Mouse (Mus musculus) G1E (cell line): ENCODE results near the gene Pou5f1. TPM values are rescaled to one million over a fixed set of nuclear protein-coding genes. Genes with fewer than 3 reads are reported as not detected.

Source experiments
- ATAC-seq: 2 replicates; pipeline ENCODE4 v1.8.0; 2016; ENCODE audit warnings: mild to moderate bottlenecking; ENCODE audit not compliant: insufficient number of reproducible peaks, poor library complexity, low FRiP score, severe bottlenecking; ENCODE audit errors: extremely low read depth
- DNase-seq: peaks from one replicate; pipeline ENCODE4 v3.0.0; 2012; ENCODE audit warnings: low spot score
- H3K27me3 ChIP-seq: 2 replicates; pipeline ENCODE4 v1.6.1; 2012; ENCODE audit warnings: mild to moderate bottlenecking, low read length, inconsistent platforms; ENCODE audit not compliant: insufficient read depth
- H3K36me3 ChIP-seq: replicated peaks from 2 replicates; pipeline ENCODE3; 2012; ENCODE audit warnings: mild to moderate bottlenecking, inconsistent platforms
- H3K4me1 ChIP-seq: 2 replicates; pipeline ENCODE4 v1.6.1; 2012; ENCODE audit warnings: low read depth, low read length, inconsistent platforms, mixed read lengths; ENCODE audit not compliant: insufficient read depth
- H3K4me3 ChIP-seq: 2 replicates; pipeline ENCODE4 v1.5.1; 2012; ENCODE audit warnings: low read depth, mild to moderate bottlenecking, inconsistent platforms, low read length, moderate library complexity, mixed read lengths
- H3K9me3 ChIP-seq: replicated peaks from 2 replicates; pipeline ENCODE4 v1.6.1; 2012; ENCODE audit warnings: inconsistent platforms
- CTCF ChIP-seq: IDR thresholded peaks from 2 replicates; pipeline ENCODE4 v1.5.1; 2012; ENCODE audit warnings: low read depth, low read length, inconsistent platforms, mixed read lengths
- GATA1 ChIP-seq: IDR thresholded peaks from 2 replicates; pipeline ENCODE4 v1.6.1; 2012; ENCODE audit warnings: borderline replicate concordance, low read length, inconsistent platforms, mixed read lengths
- GATA2 ChIP-seq: IDR thresholded peaks from 2 replicates; pipeline ENCODE4 v1.6.1; 2012; ENCODE audit warnings: low read depth, low read length, inconsistent platforms, borderline replicate concordance
- POLR2AphosphoS5 ChIP-seq: IDR thresholded peaks from 2 replicates; pipeline ENCODE4 v1.6.1; 2012; ENCODE audit warnings: low read depth, low read length, inconsistent platforms; ENCODE audit not compliant: insufficient replicate concordance
- TAL1 ChIP-seq: conservative IDR thresholded peaks from 2 replicates; pipeline ENCODE4 v1.6.1; 2012; ENCODE audit warnings: low read depth, low read length, inconsistent platforms, mixed read lengths
- polyA plus RNA-seq: library from polyadenylated mRNA; stranded (reverse); fragments of >175 nt; gene quantifications from 2 replicates; pipeline ENCODE4 v1.2.3, GENCODE M21; 2012
- total RNA-seq, 2 experiments: library from RNA; stranded (forward) in 1 of 2; stranded (reverse) in 1 of 2; fragments of 200-1000 nt in 1 of 2; fragments of >200 nt in 1 of 2; fragmentation: Nextera tagmentation in 1 of 2; gene quantifications; 2 replicates each; pipeline ENCODE4 v1.2.3; 2014 to 2017

Pou5f1 gene
- total and polyA plus RNA-seq, 3 experiments, result 0.11 TPM; not detected in 2

GRCm38 (mm10) chr17:35485702-35486101, 20.1 kb upstream of the Pou5f1 start:
- ATAC-seq (no peak), DNase-seq (no peak)
- TF ChIP-seq GATA1 (no peak), TAL1 (no peak), CTCF (no peak), GATA2 (no peak), POLR2AphosphoS5 (no peak)
- H3K4me3 ChIP-seq, result no peak overlapping the region
- no peaks in the 10 kb centered on the region for H3K9me3 ChIP-seq
- H3K27me3 ChIP-seq, result peaks cover 5% of the 10 kb centered on the region; the same call in 1 of the 2 replicates
- no peaks in the 10 kb centered on the region for H3K4me1 ChIP-seq
- no peaks in the 10 kb centered on the region for H3K36me3 ChIP-seq

- Histone ChIP-seq H3K36me3 (no peaks in the 10 kb centered on the region), H3K9me3 (no peaks in the 10 kb centered on the region), H3K27me3 (peaks cover 5% of the 10 kb centered on the region; the same call in 1 of the 2 replicates), H3K4me3 (no peak overlapping the region), H3K4me1 (no peaks in the 10 kb centered on the region)
- ATAC-seq, result no peak
- TF ChIP-seq TAL1 (no peak), GATA1 (no peak), POLR2AphosphoS5 (no peak), GATA2 (no peak), CTCF (no peak)
- DNase-seq, result no peak
Observed at GRCm38 (mm10) chr17:35486726-35487125, 19.1 kb upstream of the Pou5f1 start.

- ATAC-seq, result no peak
- Histone ChIP-seq H3K4me3 (no peak overlapping the region), H3K4me1 (no peaks in the 10 kb centered on the region), H3K27me3 (peaks cover 5% of the 10 kb centered on the region; the same call in 1 of the 2 replicates), H3K9me3 (no peaks in the 10 kb centered on the region), H3K36me3 (no peaks in the 10 kb centered on the region)
- DNase-seq, result no peak
- TF ChIP-seq GATA2 (no peak), TAL1 (no peak), POLR2AphosphoS5 (no peak), GATA1 (no peak), CTCF (no peak)
Observed at GRCm38 (mm10) chr17:35488041-35488440, 17.8 kb upstream of the Pou5f1 start.

GRCm38 (mm10) chr17:35490320-35490719, 15.5 kb upstream of the Pou5f1 start:
- no peaks in the 10 kb centered on the region for H3K9me3 ChIP-seq
- H3K4me1 ChIP-seq, result no peaks in the 10 kb centered on the region
- peaks cover 5% of the 10 kb centered on the region; the same call in 1 of the 2 replicates for H3K27me3 ChIP-seq
- TF ChIP-seq GATA1 (no peak), TAL1 (no peak), POLR2AphosphoS5 (no peak), GATA2 (no peak), CTCF (no peak)
- DNase-seq (no peak), ATAC-seq (no peak)
- H3K4me3 ChIP-seq, result no peak overlapping the region
- H3K36me3 ChIP-seq, result no peaks in the 10 kb centered on the region

GRCm38 (mm10) chr17:35497124-35497523, 8.7 kb upstream of the Pou5f1 start:
- H3K27me3 ChIP-seq, result 0 out of 2 replicates have a peak, but pooled peaks cover 2% of the 10 kb centered on the region
- no peak for TF ChIP-seq GATA2
- TF ChIP-seq POLR2AphosphoS5, result no peak
- TF ChIP-seq GATA1, result no peak
- no peak for TF ChIP-seq TAL1
- no peak for TF ChIP-seq CTCF

GRCm38 (mm10) chr17:35502226-35502625, 3.6 kb upstream of the Pou5f1 start:
- Histone ChIP-seq H3K4me3 (no peak overlapping the region), H3K36me3 (no peaks in the 10 kb centered on the region), H3K9me3 (no peaks in the 10 kb centered on the region), H3K4me1 (no peaks in the 10 kb centered on the region; the same call in 1 of the 2 replicates), H3K27me3 (peaks cover 43% of the 10 kb centered on the region)
- no peak for ATAC-seq
- DNase-seq, result no peak
- TF ChIP-seq TAL1 (no peak), GATA2 (no peak), CTCF (no peak)

More at GRCm38 (mm10) chr17:35497124-35497523, 8.7 kb upstream of the Pou5f1 start:
- H3K4me3 ChIP-seq, result no peak overlapping the region
- DNase-seq, result no peak
- H3K36me3 ChIP-seq, result no peaks in the 10 kb centered on the region
- H3K4me1 ChIP-seq, result no peaks in the 10 kb centered on the region
- no peak for ATAC-seq
- no peaks in the 10 kb centered on the region for H3K9me3 ChIP-seq

- Histone ChIP-seq H3K4me1 (no peaks in the 10 kb centered on the region; the same call in 1 of the 2 replicates), H3K9me3 (no peaks in the 10 kb centered on the region), H3K27me3 (peaks cover 46% of the 10 kb centered on the region), H3K4me3 (no peak overlapping the region), H3K36me3 (no peaks in the 10 kb centered on the region)
- ATAC-seq (no peak), DNase-seq (no peak)
- TF ChIP-seq GATA2, result no peak
- no peak for TF ChIP-seq TAL1
- no peak for TF ChIP-seq POLR2AphosphoS5
- no peak for TF ChIP-seq GATA1
- TF ChIP-seq CTCF, result no peak
Observed at GRCm38 (mm10) chr17:35502762-35503161, 3.1 kb upstream of the Pou5f1 start.
